Mouse (Mus musculus) cerebellum, postnatal 36 days (tissue): ENCODE data around the gene Rnf145.
A peak's percentile ranks its signal among the peaks of the same experiment; 100 is the strongest.
"Not testable (repeated sequence)": the region's sequence is repeated elsewhere in the genome, so short reads cannot be mapped to it uniquely, and the experiment has no call there.

Experiments
- DNase-seq, 2 experiments: peaks; one replicate each; pipeline ENCODE4 v3.0.0; 2021 to 2022; ENCODE audit warnings: mixed read lengths in 2 of 2

The Rnf145 gene

DNA sequence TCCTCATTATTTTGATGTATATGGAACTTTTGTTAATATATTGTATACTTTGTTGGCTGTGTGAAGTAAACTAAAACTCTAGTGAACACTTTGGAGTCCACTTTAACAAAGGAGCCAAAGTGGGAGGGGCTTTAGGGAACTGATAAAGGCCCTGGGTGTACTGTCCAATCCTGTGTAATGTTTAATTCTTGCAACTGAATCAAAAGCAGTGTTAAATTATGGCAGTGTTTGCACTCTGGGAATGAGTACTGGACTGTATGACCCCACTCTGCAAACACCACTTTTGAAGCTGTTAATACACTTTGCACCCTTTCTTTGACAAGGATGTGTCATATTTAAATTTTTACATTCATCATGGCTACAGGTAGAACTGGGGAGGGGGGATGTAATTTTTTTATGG, 46.2 kb downstream of the Rnf145 start:
- DNase-seq, result no peak

DNA sequence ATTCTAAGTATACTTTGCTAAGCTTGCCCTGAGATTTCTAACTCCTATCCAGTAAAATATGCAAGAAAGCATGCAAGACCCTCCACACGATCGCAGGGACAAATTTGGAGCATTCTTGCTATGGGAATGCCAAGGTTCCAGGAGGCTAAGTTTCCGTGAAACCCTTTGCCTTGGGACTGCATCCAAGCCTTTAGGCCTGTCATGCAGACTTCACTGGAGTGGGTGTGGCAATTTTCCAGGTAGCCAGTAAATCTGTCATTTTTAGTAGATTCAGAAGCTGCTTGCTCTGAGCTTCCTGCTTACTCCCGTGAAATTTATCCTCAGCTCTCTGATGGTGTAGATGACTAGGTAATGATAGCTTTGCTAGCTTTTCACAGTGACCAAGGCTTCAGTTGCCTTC, 51.6 kb downstream of the Rnf145 start:
- DNase-seq, result not testable (repeated sequence)

DNA sequence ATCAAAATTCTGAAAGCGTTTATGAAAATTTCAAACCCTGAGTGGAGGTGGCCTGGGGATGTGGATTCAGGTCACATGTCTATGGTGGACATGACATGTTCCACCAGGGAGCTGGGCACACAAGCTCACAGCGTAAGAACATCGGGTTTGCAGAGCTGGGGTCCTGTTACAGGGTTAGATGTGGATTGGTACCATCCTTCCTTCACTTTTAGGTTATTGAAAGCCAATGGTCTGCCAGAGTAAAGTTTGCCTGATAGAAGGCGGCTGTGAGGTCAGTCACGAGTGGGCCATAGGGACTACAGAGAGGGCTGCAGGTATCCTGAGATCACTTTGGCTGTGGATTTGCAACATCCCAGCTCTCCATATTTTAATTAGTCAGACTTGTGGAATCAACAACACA, 54.0 kb downstream of the Rnf145 start:
- DNase-seq, result no peak

DNA sequence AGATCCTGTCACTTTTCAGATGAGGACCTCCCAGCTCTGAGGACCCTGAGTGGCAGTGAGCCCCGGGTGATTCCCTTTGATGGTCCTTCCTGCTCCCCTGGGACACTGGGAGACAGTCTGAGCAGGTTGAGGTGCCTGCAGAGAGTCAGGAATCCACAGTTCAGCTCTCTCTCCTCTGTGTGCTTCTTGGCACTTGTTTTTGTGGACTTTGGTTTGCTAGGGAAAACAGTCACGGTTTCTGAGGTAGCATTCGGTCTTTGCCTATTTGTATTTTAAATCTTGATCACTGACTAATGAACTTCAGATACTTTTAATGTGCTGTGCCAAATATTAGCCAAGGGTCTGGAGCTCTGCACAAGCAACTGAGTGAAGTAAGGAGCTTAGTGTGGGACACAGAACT, 54.6 kb downstream of the Rnf145 start:
- DNase-seq, result no peak

DNA sequence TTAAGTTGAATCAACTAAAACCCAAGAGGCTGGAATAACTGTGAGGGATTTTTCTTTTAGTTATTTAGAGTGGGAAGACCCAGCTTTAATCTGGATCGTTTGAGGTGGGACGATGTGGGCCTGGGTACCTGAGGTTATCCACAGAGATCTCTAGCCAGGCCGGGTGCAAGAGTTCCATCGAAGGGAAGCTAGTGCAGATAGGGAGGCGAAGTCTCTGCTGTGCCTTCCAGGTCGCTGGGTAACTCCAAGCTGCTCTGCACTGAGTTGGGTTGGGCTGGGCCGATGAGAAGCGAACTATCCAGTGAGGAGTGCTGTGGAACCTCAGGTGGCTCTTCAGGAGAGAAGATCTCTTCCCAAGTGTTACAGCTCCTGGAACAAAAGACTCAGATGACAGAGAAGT, 55.6 kb downstream of the Rnf145 start:
- no peak for DNase-seq

DNA sequence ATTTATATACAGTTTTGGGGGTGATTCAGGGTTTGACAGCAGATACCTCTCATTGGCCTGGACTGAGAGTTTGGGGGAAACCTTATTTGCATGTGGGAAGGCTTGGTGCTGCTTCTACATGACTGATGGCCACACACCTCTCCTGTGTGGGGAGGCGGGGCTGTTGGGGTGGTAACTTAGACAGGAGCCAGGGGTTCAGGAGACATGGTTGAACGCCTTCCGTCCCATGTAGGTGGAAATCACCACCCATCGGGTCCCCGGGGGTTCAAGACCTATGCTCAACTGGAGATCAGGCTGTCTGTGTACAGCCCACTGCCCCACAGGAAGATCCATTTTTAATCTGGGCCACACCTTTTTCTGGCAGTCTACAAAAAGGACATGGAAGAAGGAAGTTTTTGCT, 56.1 kb downstream of the Rnf145 start:
- DNase-seq, result no peak

DNA sequence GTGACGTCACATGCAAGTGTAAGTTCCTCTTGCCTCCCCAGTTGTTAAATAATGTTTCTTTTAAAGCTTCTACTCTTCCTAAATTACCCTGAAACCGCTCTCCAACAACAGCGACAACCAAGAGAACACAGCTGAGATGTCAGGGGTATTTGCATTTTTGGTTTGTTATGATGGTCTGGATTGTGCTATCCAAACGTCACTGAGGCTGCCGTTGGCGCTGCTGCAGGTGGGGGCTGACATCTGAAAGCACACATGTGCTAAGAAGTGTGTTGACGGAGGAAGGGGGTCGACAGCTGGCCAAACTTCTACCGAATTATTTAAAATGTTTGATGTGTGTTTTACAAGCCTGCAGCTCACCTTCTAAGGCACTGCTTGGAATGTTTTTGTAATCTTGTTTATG, 59.1 kb downstream of the Rnf145 start:
- DNase-seq, result no peak

DNA sequence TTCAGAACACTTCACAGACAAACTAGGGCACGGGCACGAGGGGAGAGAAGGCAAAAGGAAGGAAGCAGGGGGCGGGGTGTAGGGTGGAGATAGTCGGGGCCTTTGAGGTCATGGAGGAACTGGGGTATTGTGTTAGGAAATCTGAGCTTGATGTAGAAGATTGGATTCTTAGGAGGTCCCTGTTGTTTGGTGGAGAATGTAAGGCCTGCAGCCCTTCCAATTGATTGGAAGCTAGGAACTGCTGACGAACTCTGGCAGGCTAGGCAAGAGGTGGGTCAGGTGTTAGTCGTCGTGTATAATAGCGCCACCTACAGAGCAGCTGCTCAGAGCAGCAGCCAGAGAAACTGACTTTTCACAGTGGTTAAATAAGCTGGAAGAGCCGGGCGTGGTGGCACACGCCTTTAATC, 62.5 kb downstream of the Rnf145 start:
- peak; percentile 30 to 44 for DNase-seq

DNA sequence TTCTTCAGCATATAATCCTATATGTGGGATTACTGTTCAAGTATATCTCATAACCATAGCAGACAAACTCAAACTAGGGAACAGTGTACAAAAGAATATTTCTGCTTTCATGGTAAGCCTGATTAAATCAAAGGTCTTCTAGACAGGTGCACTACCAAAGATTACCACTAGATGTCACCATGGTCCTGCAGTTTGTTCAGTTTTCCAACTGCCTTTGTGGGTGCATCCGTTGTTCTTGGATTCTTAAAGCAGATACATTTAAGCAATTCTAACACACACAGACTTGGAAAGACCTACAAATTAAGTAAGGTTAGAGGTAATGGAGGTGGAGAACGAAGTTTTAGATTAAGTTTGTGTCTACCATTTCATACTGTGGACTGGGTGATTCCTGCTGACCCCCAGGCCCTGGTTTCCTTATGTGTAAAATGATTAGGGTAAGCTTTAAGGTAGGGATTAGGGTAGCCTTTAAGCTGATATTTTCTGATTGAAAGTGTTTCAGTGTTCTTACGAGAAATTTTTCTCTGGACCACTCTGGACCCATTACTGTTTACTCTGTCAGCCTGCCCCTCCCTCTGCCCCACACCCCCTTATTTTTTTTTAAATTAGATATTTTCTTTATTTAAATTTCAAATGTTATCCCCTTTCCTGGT, 67.4 kb downstream of the Rnf145 start:
- DNase-seq, result peak; percentile 48 to 80

DNA sequence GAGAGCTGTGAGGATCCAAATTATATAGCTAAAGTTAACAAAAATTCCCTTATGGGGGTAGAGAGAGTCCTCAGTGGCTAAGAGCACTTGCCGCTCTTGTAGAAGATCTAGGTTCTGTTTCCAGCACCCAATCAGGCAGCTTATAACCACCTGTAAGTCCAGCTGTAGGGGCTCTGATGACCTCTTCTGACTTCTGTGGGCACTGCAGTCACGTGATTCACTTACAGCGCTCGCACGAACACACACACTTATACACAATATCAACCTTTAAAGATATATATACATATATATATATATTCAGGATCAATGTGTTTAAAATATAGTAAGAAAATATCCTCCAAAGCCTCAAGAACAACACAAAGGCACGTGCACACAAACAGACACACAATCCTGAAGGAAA, 74.3 kb downstream of the Rnf145 start:
- no peak for DNase-seq

DNA sequence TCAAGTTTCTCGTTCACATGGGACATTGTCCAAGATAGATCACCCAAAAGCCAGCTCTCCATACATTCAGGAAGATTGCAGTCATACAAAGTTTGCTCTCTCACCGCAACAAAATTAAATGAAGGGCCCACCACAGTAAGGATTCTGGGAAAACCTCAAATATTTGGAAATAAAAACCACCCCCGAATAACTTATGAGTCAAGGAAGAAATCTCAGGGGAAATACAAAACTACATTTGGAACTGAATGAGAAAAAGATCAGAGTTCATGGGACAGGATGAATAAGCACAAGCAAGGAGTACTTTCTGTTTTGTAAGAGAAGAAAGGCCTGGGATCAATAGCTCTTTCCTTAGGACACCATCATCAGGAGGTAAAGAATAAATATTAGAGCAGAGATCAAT, 76.0 kb downstream of the Rnf145 start:
- no peak for DNase-seq

DNA sequence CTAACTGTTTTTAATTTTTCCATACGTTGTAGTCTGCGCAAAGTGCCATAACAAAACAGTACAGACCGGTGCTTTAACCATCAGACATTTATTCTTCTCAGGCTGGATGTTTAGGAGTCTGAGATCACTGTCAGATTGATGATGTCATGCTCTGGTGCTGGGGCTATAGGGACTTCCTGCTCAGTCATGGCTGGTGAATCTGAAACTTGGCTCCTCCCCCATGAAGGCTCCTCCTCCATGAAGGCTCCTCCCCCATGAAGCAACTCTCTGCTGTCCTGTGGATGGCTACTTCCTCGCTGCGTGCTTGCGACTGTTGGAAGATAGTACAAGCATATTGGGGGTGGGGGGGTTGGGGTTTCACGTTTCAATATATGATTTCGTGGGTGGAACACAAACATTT, 88.1 kb downstream of the Rnf145 start:
- no peak for DNase-seq

DNA sequence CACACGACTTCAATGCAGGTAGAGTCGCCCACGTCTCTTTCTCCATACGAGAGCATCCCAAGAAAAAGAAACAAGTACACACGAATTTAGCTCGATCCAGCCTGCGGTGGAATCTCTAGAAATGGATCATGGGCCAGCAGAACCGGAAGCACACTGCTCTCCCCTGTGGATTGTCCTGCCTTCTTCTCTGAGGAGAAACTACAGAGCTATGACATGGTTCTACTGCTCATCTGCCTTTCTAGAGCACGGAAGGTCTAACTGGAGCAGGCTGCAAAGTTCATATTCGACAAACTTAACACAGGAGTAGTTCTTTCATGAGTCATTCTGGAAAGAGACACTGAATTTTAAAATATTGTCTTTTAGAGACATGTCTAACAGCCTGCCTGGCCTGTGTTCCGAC, 89.9 kb downstream of the Rnf145 start:
- no peak for DNase-seq

DNA sequence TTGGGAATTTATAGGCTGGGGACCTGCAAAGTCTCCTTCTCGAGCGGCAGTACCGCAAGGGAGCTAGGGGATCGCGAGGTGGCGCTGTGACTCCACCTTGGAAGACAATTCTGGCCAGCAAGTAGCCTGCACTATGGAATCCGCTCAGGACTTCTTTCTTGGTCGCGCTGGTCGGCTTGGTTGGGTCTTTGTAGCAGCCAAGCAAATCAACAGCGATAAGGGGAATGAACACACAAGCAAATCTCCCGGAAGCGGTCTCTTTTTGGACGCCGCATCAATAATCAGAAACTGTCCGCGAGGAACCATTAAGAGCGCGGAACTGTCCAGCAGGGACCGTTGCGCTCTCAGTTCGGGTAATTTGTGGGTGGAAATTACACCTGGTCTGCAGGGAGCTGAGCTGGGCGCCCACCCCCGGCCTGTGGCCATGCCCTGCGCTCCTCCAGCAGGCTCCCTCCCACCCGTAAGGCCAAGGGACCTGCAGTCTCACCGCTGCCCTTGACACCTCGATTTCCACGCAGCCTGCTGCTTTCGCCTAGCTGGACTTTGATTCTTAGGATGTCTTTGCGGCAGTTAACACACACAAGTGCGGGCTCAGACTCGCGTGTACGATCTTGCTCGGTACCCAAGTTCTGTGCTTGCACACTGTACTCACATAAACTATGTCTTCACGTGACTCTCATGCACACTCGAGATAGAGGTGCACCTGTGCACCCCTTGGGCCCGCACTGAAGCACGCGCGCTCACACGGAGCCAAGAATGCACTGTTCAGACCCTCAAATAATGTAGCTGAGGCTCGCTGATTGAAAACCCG, 92.4 kb downstream of the Rnf145 start:
- peak; percentile 94 to 95 for DNase-seq

DNA sequence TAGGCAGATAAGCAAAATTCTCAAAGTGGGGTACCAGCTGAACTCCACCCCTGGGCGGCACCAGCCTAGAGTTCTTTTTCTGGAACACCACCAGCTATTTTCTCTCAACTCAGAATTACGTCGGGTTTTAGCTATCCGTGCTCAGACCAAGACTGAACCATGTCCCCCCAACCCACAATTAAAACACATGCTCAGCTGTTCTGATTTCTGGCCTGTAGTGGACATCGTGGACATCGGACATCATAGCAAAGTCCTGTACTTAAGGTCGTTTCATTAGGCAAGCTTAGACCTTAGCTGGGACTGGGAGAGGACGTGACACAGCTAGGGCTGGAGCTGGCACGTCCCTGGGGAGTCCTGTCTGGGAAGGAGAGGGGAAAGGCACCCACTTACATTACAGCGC, 93.4 kb downstream of the Rnf145 start:
- DNase-seq, result no peak

DNA sequence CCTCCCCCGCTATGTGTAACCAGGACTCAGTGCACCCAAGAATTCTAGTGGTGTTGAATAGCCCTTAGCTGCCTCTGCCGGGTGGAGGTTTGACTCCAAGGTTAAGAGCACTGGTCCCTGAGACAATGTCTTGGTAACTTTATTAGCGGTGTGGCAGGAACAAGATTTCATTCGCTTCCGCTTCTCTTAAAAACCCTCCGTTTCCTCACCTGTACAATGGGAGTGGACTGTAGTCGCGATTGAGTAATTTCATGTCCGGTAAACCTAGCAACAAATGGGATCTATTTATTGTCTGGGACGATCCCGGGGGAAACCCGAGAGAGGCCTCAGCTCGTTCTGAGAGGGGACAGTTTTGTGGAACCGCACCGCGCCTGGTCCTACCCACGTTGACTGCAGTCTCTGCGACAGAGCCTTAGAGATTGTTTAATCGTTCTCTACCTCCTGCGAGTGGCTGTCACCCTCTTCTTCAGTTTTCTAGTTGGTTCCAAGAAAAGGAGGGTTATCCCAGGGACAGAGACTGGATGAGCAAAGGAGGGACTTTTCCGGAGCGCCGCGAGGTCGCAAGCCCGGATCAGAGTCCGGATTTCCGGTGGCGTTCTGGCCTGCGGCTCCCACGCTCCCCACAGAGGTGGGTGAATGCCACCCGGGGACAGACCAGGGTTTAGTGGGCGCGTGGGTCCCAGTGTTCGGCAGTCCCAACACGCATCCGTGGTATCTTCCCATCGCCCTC, 94.1 kb downstream of the Rnf145 start:
- peak in 1 of 2 experiments; percentile 25 for DNase-seq

DNA sequence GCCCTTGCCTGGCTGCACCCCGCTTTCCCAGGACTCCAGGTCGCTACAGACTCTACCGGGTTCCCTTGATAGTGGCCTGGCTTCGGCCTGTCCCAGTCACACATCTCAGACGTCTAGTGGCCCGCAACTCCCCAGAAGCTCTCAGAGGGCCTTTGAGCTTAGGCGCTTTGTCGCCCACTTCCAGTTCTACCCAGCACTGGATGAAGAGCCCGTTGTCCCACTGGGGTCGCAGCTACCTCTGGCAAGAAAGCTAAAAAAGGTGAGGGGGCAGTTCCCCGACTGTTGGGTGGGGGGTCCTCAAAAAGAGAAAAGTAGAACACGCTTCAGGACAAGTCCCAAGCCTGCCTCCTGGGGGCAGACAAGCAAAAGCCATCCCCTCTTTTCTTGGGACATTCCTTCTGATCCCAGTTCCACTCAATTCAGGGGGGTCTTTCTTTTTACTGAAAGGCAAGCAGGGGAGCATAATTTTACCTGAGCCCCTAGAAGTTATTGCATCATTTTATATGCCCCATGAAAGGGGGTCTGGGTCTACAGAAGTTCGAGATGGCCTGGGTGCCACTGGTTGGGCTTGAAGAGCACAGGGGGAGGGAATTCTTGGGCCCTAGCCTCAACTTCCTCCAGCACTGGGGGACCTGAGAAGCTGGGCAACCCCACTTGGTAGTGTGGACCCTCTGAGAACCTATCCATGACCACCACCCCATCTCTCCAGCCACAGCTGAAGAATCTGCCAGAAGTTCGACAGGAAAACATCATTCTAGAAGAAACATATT, 94.8 kb downstream of the Rnf145 start:
- no peak for DNase-seq
